Mouse (Mus musculus) testis, adult 2 months (tissue): ENCODE results near the gene Pdlim7. TPM values are rescaled to one million over a fixed set of nuclear protein-coding genes. Genes with fewer than 3 reads are reported as not detected.

Experiments used
- H3K27ac ChIP-seq: fragments of 200-500 bp; 2 replicates; pipeline ENCODE4 v1.5.1; 2012; ENCODE audit warnings: low read depth, low read length; ENCODE audit not compliant: control insufficient read depth, insufficient read depth
- H3K27me3 ChIP-seq: fragments of 200-500 bp; 2 replicates; pipeline ENCODE4 v1.6.1; 2012; ENCODE audit warnings: mild to moderate bottlenecking, low read length, moderate library complexity; ENCODE audit not compliant: control insufficient read depth, insufficient read depth
- H3K36me3 ChIP-seq: fragments of 200-500 bp; 2 replicates; pipeline ENCODE4 v1.6.1; 2012; ENCODE audit warnings: mild to moderate bottlenecking, low read length; ENCODE audit not compliant: control insufficient read depth, insufficient read depth
- H3K4me1 ChIP-seq: fragments of 200-500 bp; 2 replicates; pipeline ENCODE4 v1.6.1; 2012; ENCODE audit warnings: low read length; ENCODE audit not compliant: control insufficient read depth, insufficient read depth
- H3K4me3 ChIP-seq: fragments of 200-500 bp; 2 replicates; pipeline ENCODE4 v1.5.1; 2012; ENCODE audit warnings: low read depth, mild to moderate bottlenecking, low read length, moderate library complexity, mixed read lengths; ENCODE audit not compliant: control insufficient read depth
- CTCF ChIP-seq: fragments of 200-500 bp; IDR thresholded peaks from 2 replicates; pipeline ENCODE4 v1.5.1; 2012; ENCODE audit warnings: low read depth, mild to moderate bottlenecking, inconsistent platforms, low read length, moderate library complexity; ENCODE audit not compliant: control insufficient read depth, insufficient read depth, insufficient replicate concordance
- POLR2A ChIP-seq: fragments of 200-500 bp; IDR thresholded peaks from 2 replicates; pipeline ENCODE4 v1.6.1; 2012; ENCODE audit warnings: low read depth, mild to moderate bottlenecking, inconsistent platforms, low read length, moderate library complexity; ENCODE audit not compliant: control insufficient read depth
- polyA plus RNA-seq: library from polyadenylated mRNA; depleted of rRNA; stranded (reverse); fragments of >200 nt; gene quantifications from 2 replicates; pipeline ENCODE4 v1.2.3, GENCODE M21; 2012

Gene Pdlim7
- polyA plus RNA-seq, 1 experiment: 7.6 TPM

DNA sequence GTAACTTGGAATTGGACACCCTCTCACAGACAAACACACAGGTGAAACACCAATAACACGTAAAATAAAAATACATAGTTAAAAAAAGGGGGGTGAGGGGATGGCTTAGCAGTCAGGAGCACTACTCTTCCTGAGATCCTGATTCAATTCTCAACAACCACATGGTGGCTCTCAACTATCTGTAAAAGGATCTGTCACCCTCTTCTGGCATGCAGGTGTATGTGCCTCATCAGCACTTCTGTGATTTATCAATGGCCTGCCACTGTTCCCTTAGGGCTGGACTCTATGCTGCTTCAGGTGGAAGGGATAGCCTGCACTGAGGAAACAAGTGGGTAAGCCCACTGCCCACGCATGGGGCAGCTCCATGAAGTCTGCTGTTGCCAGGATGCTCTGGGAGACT, 27.5 kb upstream of the Pdlim7 start:
- no peaks in the 10 kb centered on the region for H3K27me3 ChIP-seq
- peaks cover 2% of the 10 kb centered on the region; the same call in 1 of the 2 replicates for H3K4me1 ChIP-seq
- H3K27ac ChIP-seq: no peak overlapping the region
- no peak overlapping the region for H3K4me3 ChIP-seq
- H3K36me3 ChIP-seq: no peaks in the 10 kb centered on the region; the same call in 1 of the 2 replicates
- TF ChIP-seq CTCF (no peak), POLR2A (no peak)

DNA sequence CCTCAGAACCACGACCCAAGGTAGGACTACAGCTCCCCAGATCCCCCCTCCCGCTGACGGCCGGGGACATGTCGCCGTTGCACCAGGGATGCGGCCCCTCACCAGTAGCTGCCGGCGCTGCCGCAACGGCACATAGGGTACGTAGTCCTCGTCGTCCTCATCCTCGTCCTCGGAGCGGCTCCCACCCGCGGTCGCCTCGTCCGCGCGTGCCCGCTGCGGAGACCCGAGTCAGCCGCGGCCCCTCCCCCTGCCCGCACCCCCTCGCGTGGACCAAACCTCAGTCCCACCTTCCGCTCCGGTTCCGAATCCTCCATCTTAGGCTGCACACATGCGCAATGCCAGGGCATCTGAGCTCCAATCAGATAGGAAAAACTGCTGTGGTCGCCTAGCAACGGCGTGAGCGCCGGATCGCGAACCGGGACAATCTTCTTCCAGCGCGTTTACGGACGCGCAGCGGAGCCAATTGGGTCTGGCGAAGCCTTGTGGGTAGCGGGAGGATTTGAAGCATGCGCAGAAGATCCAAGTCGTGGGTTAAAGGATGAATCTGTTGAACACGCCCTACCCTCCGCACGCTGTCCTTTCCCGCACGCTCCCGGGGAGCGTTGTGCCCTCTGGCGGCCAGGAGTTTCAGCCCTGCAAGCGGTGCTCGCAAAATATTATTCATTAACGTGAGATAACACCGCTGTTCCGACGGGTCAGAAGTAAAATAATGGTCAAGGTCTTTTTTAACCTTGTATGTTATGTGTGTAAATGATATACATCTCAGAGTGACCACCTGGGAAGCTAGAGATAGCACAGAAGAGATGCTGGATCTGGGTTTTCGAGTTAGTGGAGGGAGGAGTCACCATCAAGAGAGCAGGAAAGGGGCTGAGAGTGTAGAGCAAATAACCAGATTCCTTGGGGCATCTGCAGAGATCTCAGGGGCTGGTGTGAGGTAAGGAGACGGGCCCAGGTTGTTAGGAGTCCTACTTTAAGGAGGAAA, 23.0 kb upstream of the Pdlim7 start, which contains the start of gene Ddx41:
Gene Ddx41 (minus strand): TSS at position 465 of the 982 bp plus-strand sequence.
- H3K27me3 ChIP-seq: no peaks in the 10 kb centered on the region
- peak; percentile 69 for TF ChIP-seq CTCF
- peak; percentile 55 for TF ChIP-seq POLR2A
- peak within 1 kb of the TSS; percentile 80 for H3K27ac ChIP-seq
- peaks cover 3% of the 10 kb centered on the region for H3K36me3 ChIP-seq
- peak within 1 kb of the TSS; percentile 92 for H3K4me3 ChIP-seq
- peaks cover 9% of the 10 kb centered on the region for H3K4me1 ChIP-seq

- Histone ChIP-seq H3K4me1 (peaks cover 9% of the 10 kb centered on the region), H3K36me3 (peaks cover 3% of the 10 kb centered on the region), H3K4me3 (peak overlapping the region; percentile 92), H3K27me3 (no peaks in the 10 kb centered on the region), H3K27ac (peak overlapping the region; percentile 80)
- TF ChIP-seq POLR2A (no peak), CTCF (no peak)
Measured at GRCm38 (mm10) chr13:55535796-55536193, 22.3 kb upstream of the Pdlim7 start.

DNA sequence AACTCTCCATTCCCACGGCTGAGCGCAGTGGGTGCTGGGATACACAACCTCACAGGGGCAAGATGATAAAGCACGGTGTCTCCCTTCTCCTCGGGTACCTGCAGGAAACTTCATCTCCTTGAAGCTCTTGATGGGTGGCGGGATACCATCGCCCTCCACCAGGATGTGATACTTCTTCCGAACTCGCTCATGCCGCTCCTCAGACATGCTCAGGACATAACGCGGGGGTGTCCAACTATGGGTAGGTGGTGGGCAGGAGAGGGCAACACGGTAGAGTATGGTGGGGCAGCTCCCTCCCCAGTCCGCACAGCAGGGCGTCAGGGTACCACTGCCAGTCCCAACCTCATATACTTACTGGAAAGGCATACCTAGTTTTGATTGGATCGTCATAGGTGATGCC, 21.7 kb upstream of the Pdlim7 start:
- Histone ChIP-seq H3K27ac (no peak overlapping the region), H3K27me3 (no peaks in the 10 kb centered on the region), H3K4me1 (peaks cover 9% of the 10 kb centered on the region), H3K36me3 (peaks cover 3% of the 10 kb centered on the region), H3K4me3 (peak overlapping the region; percentile 92)
- no peak for TF ChIP-seq POLR2A
- no peak for TF ChIP-seq CTCF

- Histone ChIP-seq H3K36me3 (peaks cover 3% of the 10 kb centered on the region), H3K4me3 (no peak within 1 kb of the TSS)
Measured at GRCm38 (mm10) chr13:55529198-55529915, 15.9 kb upstream of the Pdlim7 start, which contains the start of gene Dok3. Gene Dok3, minus strand, starts transcription at chr13:55529296.

GRCm38 (mm10) chr13:55527834-55528772, 14.6 kb upstream of the Pdlim7 start:
- Histone ChIP-seq H3K4me1 (peaks cover 11% of the 10 kb centered on the region), H3K36me3 (peaks cover 3% of the 10 kb centered on the region), H3K27ac (no peak overlapping the region), H3K4me3 (no peak overlapping the region), H3K27me3 (no peaks in the 10 kb centered on the region)
- TF ChIP-seq POLR2A: no peak
- no peak for TF ChIP-seq CTCF

More at GRCm38 (mm10) chr13:55529198-55529915, 15.9 kb upstream of the Pdlim7 start, which contains the start of gene Dok3:
- TF ChIP-seq POLR2A: no peak
- Histone ChIP-seq H3K27ac (no peak within 1 kb of the TSS), H3K4me1 (no peaks in the 10 kb centered on the region), H3K27me3 (no peaks in the 10 kb centered on the region)
